Mouse (Mus musculus) skeletal muscle tissue, postnatal 0 days (tissue): ENCODE data around the gene Gm9. TPM values are rescaled to one million over a fixed set of nuclear protein-coding genes. Genes with fewer than 3 reads are reported as not detected.

ENCODE experiments used
- polyA plus RNA-seq: library from polyadenylated mRNA; unstranded; fragments of >200 nt; fragmentation: Nextera tagmentation; extraction: Ambion mirVana; gene quantifications from 2 replicates; pipeline ENCODE4 v1.2.1, GENCODE M21; 2015

Gm9 gene
- polyA plus RNA-seq: not detected in 2 replicates

DNA sequence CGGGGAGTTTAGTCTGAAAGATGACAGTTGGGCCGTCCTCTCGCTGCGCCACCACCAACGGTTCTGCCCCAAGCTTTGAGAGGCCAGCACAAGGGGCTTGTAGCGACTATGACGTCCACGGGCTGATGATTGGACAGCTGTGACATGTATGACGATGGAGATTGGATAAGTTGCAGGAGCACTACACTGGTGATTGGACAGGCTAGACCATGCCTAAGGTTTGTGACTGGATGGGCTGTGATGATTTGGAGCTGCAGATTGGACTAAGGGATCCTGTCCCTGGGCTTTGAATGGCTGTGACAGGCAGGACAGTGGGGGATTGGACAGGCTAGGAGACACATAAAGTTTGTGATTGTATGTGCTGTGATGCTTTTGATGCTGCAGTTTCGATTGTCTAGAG lies at the start of gene Gm9:
Gm9 (minus strand) TSS at position 101 of the 400 bp plus-strand sequence.

DNA sequence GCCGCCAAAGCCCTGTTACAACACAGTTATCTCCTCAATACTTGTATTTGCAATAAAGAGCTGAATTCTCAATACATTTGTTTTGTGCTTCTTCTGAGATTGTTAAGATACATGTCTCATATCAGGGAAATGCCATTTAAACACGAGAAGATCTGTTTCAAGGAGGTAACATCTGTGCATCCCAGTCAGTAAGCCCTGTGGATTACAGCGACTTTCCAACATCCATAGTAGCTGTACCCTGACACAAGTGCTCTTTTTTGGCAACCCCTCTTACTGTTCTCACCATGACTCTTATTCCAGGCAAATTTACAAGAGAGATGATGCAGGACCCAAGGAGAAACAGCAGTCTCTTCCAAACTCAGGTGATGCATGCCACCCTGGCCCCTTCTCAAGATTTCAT lies 38.8 kb upstream of the Gm9 start, which contains the start of gene Rhox3a:
Rhox3a (plus strand) TSS at position 301 of the 400 bp plus-strand sequence.

GRCm38 (mm10) chrX:37244676-37245075 lies 33.8 kb upstream of the Gm9 start, which contains the start of gene Rhox2a:
Gene Rhox2a, plus strand, starts transcription at chrX:37244976.

GRCm38 (mm10) chrX:37222158-37222557 lies 11.3 kb upstream of the Gm9 start, which contains the start of gene Rhox1:
Gene Rhox1, minus strand, starts transcription at chrX:37222258.

GRCm38 (mm10) chrX:37191105-37191743 lies 19.6 kb downstream of the Gm9 start, which contains the start of the genes Ndufa1 and Rnf113a1:
Gene Ndufa1, minus strand, starts transcription at chrX:37191163.
Gene Rnf113a1, plus strand, starts transcription at chrX:37191245.

GRCm38 (mm10) chrX:37168742-37169141 lies 42.1 kb downstream of the Gm9 start, which contains the start of gene Akap14:
Gene Akap14, minus strand, starts transcription at chrX:37168842.

Other genes with a start within 250 kb of the Gm9 start
- gene Sept6, start 219.2 kb downstream of the Gm9 start, polyA plus RNA-seq: 7.7 and 12.2 TPM in 2 replicates
- 0.45 and 2.4 TPM in 2 replicates for gene Sowahd, start 162.2 kb downstream of the Gm9 start, polyA plus RNA-seq
- 424 and 466 TPM in 2 replicates for gene Rpl39, start 125.6 kb downstream of the Gm9 start, polyA plus RNA-seq
- 7.7 and 8.2 TPM in 2 replicates for gene Upf3b, start 100.7 kb downstream of the Gm9 start, polyA plus RNA-seq
- gene Nkap, start 84.2 kb downstream of the Gm9 start, polyA plus RNA-seq: 9.0 and 9.9 TPM in 2 replicates
- not detected in 2 replicates for gene Akap14, start 42.2 kb downstream of the Gm9 start, polyA plus RNA-seq
- gene Ndufa1, start 19.9 kb downstream of the Gm9 start, polyA plus RNA-seq: 757 and 886 TPM in 2 replicates
- 5.4 and 5.5 TPM in 2 replicates for gene Rnf113a1, start 19.8 kb downstream of the Gm9 start, polyA plus RNA-seq
- gene Rhox1, start 11.2 kb upstream of the Gm9 start, polyA plus RNA-seq: not detected in 2 replicates
- not detected in 2 replicates for gene Rhox2a, start 33.9 kb upstream of the Gm9 start, polyA plus RNA-seq
- gene Rhox3a, start 38.9 kb upstream of the Gm9 start, polyA plus RNA-seq: not detected in 2 replicates
- gene Rhox4a, start 54.3 kb upstream of the Gm9 start, polyA plus RNA-seq: not detected in 2 replicates
- gene Rhox3a2, start 169.0 kb upstream of the Gm9 start, polyA plus RNA-seq: 0.68 TPM in 1 of 2 replicates, not detected in the other
- not detected in 2 replicates for gene Rhox4a2, start 179.8 kb upstream of the Gm9 start, polyA plus RNA-seq
- gene Rhox2b, start 201.0 kb upstream of the Gm9 start, polyA plus RNA-seq: not detected in 2 replicates
- not detected in 2 replicates for gene Rhox4b, start 221.5 kb upstream of the Gm9 start, polyA plus RNA-seq
- gene Rhox2c, start 242.6 kb upstream of the Gm9 start, polyA plus RNA-seq: 0.21 TPM in 1 of 2 replicates, not detected in the other
- gene Rhox3c, start 247.5 kb upstream of the Gm9 start, polyA plus RNA-seq: 0.63 and 1.1 TPM in 2 replicates